Mouse (Mus musculus): Measurements from ENCODE around the gene Cep112. TPM values are rescaled to one million over a fixed set of nuclear protein-coding genes. Genes with fewer than 3 reads are reported as not detected.
A peak's percentile ranks its signal among the peaks of the same experiment; 100 is the strongest.

Gene Cep112
- polyA plus RNA-seq, 1 experiment from 2014 or later = 7.6 TPM

DNA sequence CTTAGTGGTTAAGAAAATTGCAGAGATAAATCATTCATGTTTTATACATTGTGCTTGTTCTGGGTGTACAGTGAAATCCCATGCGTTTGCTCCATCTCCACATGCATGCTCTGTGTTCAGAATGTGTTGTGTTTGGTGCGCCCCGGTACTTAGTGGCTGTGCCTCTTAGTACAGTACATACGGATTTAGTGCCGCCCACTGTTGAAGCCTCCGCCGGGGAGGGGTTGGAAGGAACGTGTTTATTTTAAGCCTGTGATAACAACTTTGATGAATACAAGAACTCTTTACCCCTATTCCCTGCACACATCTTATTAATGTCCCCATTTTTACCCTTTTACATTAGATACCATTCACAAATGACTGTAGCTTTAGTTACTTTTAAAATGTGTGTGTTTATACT is 39.1 kb downstream of the Cep112 start:
- WGBS = 45% methylated on average over 8 of the region's 8 CpGs
- Histone ChIP-seq H3K36me3 (no peaks in the 10 kb centered on the region), H3K9me3 (no peaks in the 10 kb centered on the region)

GRCm38 (mm10) chr11:108464715-108465301 is 39.8 kb downstream of the Cep112 start:
- H3K27ac ChIP-seq = no peak overlapping the region
- H3K9me3 ChIP-seq = no peaks in the 10 kb centered on the region

More for the DNA sequence above, 39.1 kb downstream of the Cep112 start:
- H3K27me3 ChIP-seq (replicated peaks) = no peaks in the 10 kb centered on the region
- H3K4me1 ChIP-seq (replicated peaks) = no peaks in the 10 kb centered on the region
- H3K27ac ChIP-seq = no peak overlapping the region
- H3K4me3 ChIP-seq (replicated peaks) = no peak overlapping the region
- H3K4me2 ChIP-seq (replicated peaks) = no peak overlapping the region
- no peak for ATAC-seq
- H3K9ac ChIP-seq = no peak overlapping the region

GRCm38 (mm10) chr11:108475738-108476137 is 50.7 kb downstream of the Cep112 start:
- Histone ChIP-seq H3K9me3 (no peaks in the 10 kb centered on the region), H3K4me1 (replicated peaks) (no peaks in the 10 kb centered on the region), H3K36me3 (no peaks in the 10 kb centered on the region), H3K9ac (no peak overlapping the region), H3K27ac (no peak overlapping the region), H3K4me2 (replicated peaks) (no peak overlapping the region), H3K27me3 (replicated peaks) (no peaks in the 10 kb centered on the region), H3K4me3 (replicated peaks) (no peak overlapping the region)
- WGBS = 71% methylated on average over 7 of the region's 7 CpGs
- ATAC-seq = no peak

More at GRCm38 (mm10) chr11:108464715-108465301, 39.8 kb downstream of the Cep112 start:
- H3K36me3 ChIP-seq = no peaks in the 10 kb centered on the region
- H3K4me3 ChIP-seq (replicated peaks) = no peak overlapping the region
- H3K4me2 ChIP-seq (replicated peaks) = no peak overlapping the region
- no peaks in the 10 kb centered on the region for H3K27me3 ChIP-seq (replicated peaks)
- no peaks in the 10 kb centered on the region for H3K4me1 ChIP-seq (replicated peaks)
- ATAC-seq = no peak
- no peak overlapping the region for H3K9ac ChIP-seq
- WGBS = 62% methylated on average over 4 of the region's 4 CpGs

GRCm38 (mm10) chr11:108476226-108476625 is 51.2 kb downstream of the Cep112 start:
- WGBS = 81% methylated on average over 1 of the region's 1 CpGs
- no peaks in the 10 kb centered on the region for H3K27me3 ChIP-seq (replicated peaks)
- ATAC-seq = no peak

DNA sequence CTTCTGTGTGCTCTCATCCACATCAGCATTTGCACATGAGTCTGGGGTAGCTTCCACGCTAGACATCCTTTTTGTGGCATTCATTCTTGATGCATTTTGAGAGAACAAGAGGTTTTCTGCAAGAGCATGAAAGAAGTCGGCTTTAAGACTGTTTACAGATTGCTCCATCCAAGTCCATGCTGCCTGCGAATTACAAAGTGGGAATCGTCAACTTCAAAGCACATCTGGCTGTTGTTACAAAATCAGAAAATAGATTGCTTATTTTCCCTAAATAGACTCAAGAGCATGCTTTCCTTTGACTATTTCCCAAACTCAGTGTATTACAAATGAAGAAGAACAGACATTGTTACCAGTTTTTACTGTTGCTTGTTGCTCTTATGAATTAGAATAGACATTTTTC is 59.0 kb downstream of the Cep112 start:
- Histone ChIP-seq H3K4me1 (replicated peaks) (no peaks in the 10 kb centered on the region), H3K27me3 (replicated peaks) (no peaks in the 10 kb centered on the region), H3K9ac (no peak overlapping the region), H3K36me3 (no peaks in the 10 kb centered on the region), H3K4me2 (replicated peaks) (no peak overlapping the region), H3K9me3 (no peaks in the 10 kb centered on the region), H3K4me3 (replicated peaks) (no peak overlapping the region), H3K27ac (no peak overlapping the region)
- 60% methylated on average over 4 of the region's 4 CpGs for WGBS
- no peak for ATAC-seq

More at GRCm38 (mm10) chr11:108476226-108476625, 51.2 kb downstream of the Cep112 start:
- Histone ChIP-seq H3K4me3 (replicated peaks) (no peak overlapping the region), H3K9ac (no peak overlapping the region), H3K4me2 (replicated peaks) (no peak overlapping the region), H3K9me3 (no peaks in the 10 kb centered on the region), H3K36me3 (no peaks in the 10 kb centered on the region), H3K4me1 (replicated peaks) (no peaks in the 10 kb centered on the region), H3K27ac (no peak overlapping the region)

DNA sequence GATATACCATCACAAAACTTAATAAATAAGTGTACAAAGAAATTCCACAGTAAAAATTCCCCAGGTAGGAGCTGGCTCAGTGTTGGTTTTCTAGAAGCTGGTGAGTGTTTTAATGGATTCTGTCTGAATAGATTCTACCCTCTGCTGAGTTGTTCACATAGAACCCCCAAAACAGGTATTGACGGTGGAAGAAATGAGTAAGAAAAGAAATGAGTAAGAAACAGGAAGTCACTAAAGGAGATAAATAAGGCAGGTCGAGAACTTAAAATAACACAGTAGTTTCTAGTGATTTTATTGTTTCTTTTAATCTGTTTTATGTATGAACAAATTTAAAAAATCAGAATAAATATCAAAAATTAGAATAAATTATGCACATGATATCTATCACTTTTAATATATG is 63.3 kb downstream of the Cep112 start:
- WGBS = 79% methylated on average over 2 of the region's 2 CpGs
- Histone ChIP-seq H3K4me2 (replicated peaks) (no peak overlapping the region), H3K36me3 (no peaks in the 10 kb centered on the region), H3K4me3 (replicated peaks) (no peak overlapping the region), H3K27ac (no peak overlapping the region), H3K9me3 (no peaks in the 10 kb centered on the region), H3K27me3 (replicated peaks) (no peaks in the 10 kb centered on the region), H3K4me1 (replicated peaks) (no peaks in the 10 kb centered on the region), H3K9ac (no peak overlapping the region)
- ATAC-seq = no peak

- H3K4me3 ChIP-seq (replicated peaks) = no peak overlapping the region
- H3K9me3 ChIP-seq = no peaks in the 10 kb centered on the region
- no peaks in the 10 kb centered on the region for H3K36me3 ChIP-seq
- WGBS = 90% methylated on average over 4 of the region's 4 CpGs
- H3K27me3 ChIP-seq (replicated peaks) = no peaks in the 10 kb centered on the region
- H3K4me2 ChIP-seq (replicated peaks) = no peak overlapping the region
- ATAC-seq = no peak
- H3K27ac ChIP-seq = no peak overlapping the region
- no peak overlapping the region for H3K9ac ChIP-seq
- no peaks in the 10 kb centered on the region for H3K4me1 ChIP-seq (replicated peaks)
Measured at GRCm38 (mm10) chr11:108489863-108490262, 64.9 kb downstream of the Cep112 start.

DNA sequence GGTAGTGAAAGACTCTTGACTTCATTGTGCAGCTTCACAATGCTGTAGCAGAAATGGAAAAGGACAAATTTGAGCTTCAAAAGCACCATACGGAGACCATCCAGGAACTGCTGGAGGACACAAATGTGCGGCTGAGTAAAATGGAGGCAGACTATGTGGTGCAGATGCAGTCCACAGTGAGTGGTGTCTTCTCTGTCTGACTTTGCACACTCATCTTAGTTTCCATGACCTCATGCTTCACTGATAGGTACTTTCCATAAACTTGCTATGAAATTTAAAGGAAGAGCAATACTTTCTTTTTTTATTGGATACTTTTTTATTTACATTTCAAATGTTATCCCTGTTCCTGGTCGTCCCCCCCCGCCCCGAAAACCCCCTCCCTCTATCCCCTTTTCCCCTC is 83.2 kb downstream of the Cep112 start:
- no peak for ATAC-seq
- H3K4me1 ChIP-seq (replicated peaks) = no peaks in the 10 kb centered on the region
- H3K27me3 ChIP-seq (replicated peaks) = no peaks in the 10 kb centered on the region
- no peaks in the 10 kb centered on the region for H3K36me3 ChIP-seq
- 87% methylated on average over 5 of the region's 5 CpGs for WGBS
- no peak overlapping the region for H3K4me3 ChIP-seq (replicated peaks)
- H3K4me2 ChIP-seq (replicated peaks) = no peak overlapping the region
- no peak overlapping the region for H3K27ac ChIP-seq
- H3K9ac ChIP-seq = no peak overlapping the region
- no peaks in the 10 kb centered on the region for H3K9me3 ChIP-seq

DNA sequence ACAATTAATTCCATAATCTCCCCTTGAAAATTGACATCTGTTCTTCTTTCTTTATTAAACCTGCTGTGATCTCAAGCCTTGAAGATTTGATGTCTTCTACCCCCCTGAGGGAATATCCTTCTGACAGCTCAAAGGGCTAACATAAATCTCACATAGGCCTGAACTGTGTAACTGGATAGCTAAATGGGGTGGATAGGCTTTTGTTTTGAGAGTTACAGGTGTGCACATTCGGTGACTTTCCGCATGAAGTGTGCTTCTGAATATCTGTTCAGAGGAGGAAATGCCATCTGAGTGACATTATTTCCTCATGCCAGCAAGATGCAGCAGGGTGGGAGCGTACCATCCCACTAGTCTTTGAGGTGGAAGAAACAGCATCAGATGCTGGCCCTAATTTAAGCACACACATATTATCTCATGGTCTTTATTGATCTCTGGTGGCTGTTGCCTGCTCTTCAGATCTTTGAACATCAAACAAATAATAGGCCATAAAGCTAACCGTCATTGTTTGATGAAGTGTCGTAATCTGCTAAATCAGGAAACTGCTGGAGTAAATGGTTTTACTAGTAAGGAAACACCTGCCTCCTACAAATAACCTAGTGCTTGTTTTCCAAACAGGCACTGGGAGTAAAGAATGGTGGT is 102.9 kb downstream of the Cep112 start:
- H3K4me1 ChIP-seq (replicated peaks) = peaks cover 4% of the 10 kb centered on the region; the same call in 1 of the 2 replicates
- peak; percentile 81 for ATAC-seq
- WGBS = 41% methylated on average over 5 of the region's 5 CpGs

DNA sequence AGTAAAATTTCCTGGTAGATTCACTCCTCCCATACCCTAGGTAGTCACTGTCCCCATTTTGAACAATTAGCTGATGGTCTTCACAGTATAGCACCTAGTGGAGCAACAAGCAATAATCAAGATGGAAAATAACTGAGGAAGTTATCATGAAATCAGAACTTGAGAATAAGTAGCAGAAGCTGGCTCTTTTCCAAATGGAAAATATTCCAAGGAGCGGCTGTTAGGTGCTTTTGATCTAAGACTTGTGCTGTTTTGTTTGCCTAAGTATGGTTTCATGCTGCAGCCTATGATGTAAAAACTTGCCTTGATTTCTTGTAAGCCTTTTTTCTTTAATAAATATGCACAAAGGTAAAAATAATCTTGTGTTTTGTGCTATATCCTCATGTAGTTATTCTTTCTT is 107.9 kb downstream of the Cep112 start:
- Histone ChIP-seq H3K36me3 (no peaks in the 10 kb centered on the region), H3K4me2 (replicated peaks) (no peak overlapping the region), H3K4me1 (replicated peaks) (peaks cover under 1% of the 10 kb centered on the region; the same call in 1 of the 2 replicates), H3K9me3 (no peaks in the 10 kb centered on the region), H3K27me3 (replicated peaks) (no peaks in the 10 kb centered on the region), H3K4me3 (replicated peaks) (no peak overlapping the region), H3K9ac (no peak overlapping the region), H3K27ac (no peak overlapping the region)
- 65% methylated on average over 1 of the region's 1 CpGs for WGBS
- no peak for ATAC-seq

More for the DNA sequence above, 102.9 kb downstream of the Cep112 start:
- no peaks in the 10 kb centered on the region for H3K27me3 ChIP-seq (replicated peaks)
- H3K4me3 ChIP-seq (replicated peaks) = no peak overlapping the region
- H3K9me3 ChIP-seq = no peaks in the 10 kb centered on the region
- no peak overlapping the region for H3K9ac ChIP-seq
- H3K36me3 ChIP-seq = no peaks in the 10 kb centered on the region
- H3K27ac ChIP-seq = no peak overlapping the region
- no peak overlapping the region for H3K4me2 ChIP-seq (replicated peaks)

GRCm38 (mm10) chr11:108534014-108534413 is 109.0 kb downstream of the Cep112 start:
- ATAC-seq = no peak
- Histone ChIP-seq H3K4me3 (replicated peaks) (no peak overlapping the region), H3K36me3 (no peaks in the 10 kb centered on the region), H3K27ac (no peak overlapping the region), H3K9me3 (no peaks in the 10 kb centered on the region), H3K4me1 (replicated peaks) (no peaks in the 10 kb centered on the region), H3K27me3 (replicated peaks) (no peaks in the 10 kb centered on the region), H3K9ac (no peak overlapping the region), H3K4me2 (replicated peaks) (no peak overlapping the region)
- 91% methylated on average over 3 of the region's 3 CpGs for whole genome bisulfite sequencing

DNA sequence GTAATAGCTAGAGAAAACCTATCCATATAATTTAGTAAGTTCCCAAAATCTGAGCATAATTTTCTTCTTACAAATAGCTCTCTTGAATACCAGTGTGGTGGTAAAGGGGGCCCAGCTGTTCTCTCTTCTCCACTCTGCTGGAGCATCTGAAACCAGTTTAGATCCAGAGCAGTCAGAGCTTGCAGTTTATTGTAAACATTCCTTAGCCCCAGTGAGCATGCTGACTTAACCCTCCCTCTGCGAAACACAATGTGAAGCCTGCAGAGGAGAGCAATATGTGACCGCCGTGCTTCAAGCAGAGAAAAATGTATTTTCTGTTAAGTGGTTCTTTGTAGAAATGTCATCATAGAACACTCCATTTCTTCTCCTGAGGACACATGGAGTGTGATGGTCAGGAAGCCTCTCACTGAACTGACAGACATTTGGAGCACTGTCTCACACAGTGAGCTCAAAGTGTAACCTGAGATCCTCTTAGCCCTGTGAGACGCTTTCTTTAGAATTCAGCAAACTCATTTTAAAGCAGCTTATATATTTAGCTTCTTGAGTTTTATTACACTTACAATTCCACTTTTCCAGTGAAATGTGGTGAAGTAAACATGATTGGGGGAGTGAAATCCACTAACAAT is 128.1 kb downstream of the Cep112 start:
- Histone ChIP-seq H3K9me3 (no peaks in the 10 kb centered on the region), H3K36me3 (no peaks in the 10 kb centered on the region), H3K4me3 (replicated peaks) (no peak overlapping the region), H3K27ac (no peak overlapping the region), H3K4me1 (replicated peaks) (no peaks in the 10 kb centered on the region), H3K27me3 (replicated peaks) (no peaks in the 10 kb centered on the region), H3K9ac (no peak overlapping the region), H3K4me2 (replicated peaks) (no peak overlapping the region)
- WGBS = 24% methylated on average over 4 of the region's 4 CpGs
- ATAC-seq = no peak

GRCm38 (mm10) chr11:108553881-108554280 is 128.9 kb downstream of the Cep112 start:
- H3K9me3 ChIP-seq = no peaks in the 10 kb centered on the region
- H3K4me2 ChIP-seq (replicated peaks) = no peak overlapping the region
- no peak for ATAC-seq
- no peak overlapping the region for H3K9ac ChIP-seq
- no peaks in the 10 kb centered on the region for H3K27me3 ChIP-seq (replicated peaks)
- no peaks in the 10 kb centered on the region for H3K36me3 ChIP-seq
- H3K27ac ChIP-seq = no peak overlapping the region
- no peak overlapping the region for H3K4me3 ChIP-seq (replicated peaks)
- 91% methylated on average over 1 of the region's 1 CpGs for WGBS
- no peaks in the 10 kb centered on the region for H3K4me1 ChIP-seq (replicated peaks)
